Mouse (Mus musculus) gastrocnemius, postnatal 14 days (tissue): ENCODE results near the gene Ano1. TPM values are rescaled to one million over a fixed set of nuclear protein-coding genes. Genes with fewer than 3 reads are reported as not detected.

ENCODE experiments used
- DNase-seq: peaks from one replicate; pipeline ENCODE4 v3.0.0; 2021; ENCODE audit warnings: mixed read lengths
- intact Hi-C: fragments of 180-260 bp; cut with DNase I; formaldehyde crosslinking; loops from one replicate; pipeline ENCODE4 v1.15.1; 2025; ENCODE audit warnings: low total_unique reads
- total RNA-seq, 2 experiments: library from RNA; stranded (reverse); gene quantifications; 2 replicates each; pipeline ENCODE4 v1.2.3; 2021

Gene Ano1
- total RNA-seq, 2 experiments from 2014 or later, result 8.5 to 10.1 TPM

- no peak for DNase-seq
- intact Hi-C loops, result no loop called here
Observed at GRCm38 (mm10) chr7:144731182-144731896, 20.4 kb downstream of the Ano1 start.

DNA sequence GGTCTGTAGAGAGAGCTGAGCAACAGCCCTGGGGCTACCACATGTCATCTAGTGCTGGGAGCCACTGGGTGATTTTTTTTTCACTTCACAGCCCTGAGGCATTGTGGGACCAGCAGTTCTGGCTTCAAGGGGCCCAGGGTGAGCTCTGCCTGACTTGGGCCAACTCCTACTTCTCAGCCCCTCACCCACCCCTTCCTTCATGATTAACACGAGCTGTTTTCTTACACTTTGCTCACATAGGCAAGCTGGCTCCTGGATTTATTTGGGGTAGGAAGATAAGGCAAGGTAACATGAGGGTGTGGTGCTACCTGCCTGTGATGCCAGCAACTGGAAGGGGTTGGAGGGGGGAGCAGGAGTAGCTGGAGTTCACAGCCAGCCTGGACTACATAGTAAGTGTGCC, 27.5 kb downstream of the Ano1 start:
- DNase-seq, result no peak
- intact Hi-C loops, result no loop called here

- no peak for DNase-seq
- intact Hi-C loops, result no loop called here
Observed at GRCm38 (mm10) chr7:144719956-144720355, 31.8 kb downstream of the Ano1 start.

GRCm38 (mm10) chr7:144717736-144718135, 34.0 kb downstream of the Ano1 start:
- intact Hi-C loops, result no loop called here
- DNase-seq, result no peak

- no peak for DNase-seq
- intact Hi-C loops, result no loop called here
Observed at GRCm38 (mm10) chr7:144697870-144698269, 53.9 kb downstream of the Ano1 start.

DNA sequence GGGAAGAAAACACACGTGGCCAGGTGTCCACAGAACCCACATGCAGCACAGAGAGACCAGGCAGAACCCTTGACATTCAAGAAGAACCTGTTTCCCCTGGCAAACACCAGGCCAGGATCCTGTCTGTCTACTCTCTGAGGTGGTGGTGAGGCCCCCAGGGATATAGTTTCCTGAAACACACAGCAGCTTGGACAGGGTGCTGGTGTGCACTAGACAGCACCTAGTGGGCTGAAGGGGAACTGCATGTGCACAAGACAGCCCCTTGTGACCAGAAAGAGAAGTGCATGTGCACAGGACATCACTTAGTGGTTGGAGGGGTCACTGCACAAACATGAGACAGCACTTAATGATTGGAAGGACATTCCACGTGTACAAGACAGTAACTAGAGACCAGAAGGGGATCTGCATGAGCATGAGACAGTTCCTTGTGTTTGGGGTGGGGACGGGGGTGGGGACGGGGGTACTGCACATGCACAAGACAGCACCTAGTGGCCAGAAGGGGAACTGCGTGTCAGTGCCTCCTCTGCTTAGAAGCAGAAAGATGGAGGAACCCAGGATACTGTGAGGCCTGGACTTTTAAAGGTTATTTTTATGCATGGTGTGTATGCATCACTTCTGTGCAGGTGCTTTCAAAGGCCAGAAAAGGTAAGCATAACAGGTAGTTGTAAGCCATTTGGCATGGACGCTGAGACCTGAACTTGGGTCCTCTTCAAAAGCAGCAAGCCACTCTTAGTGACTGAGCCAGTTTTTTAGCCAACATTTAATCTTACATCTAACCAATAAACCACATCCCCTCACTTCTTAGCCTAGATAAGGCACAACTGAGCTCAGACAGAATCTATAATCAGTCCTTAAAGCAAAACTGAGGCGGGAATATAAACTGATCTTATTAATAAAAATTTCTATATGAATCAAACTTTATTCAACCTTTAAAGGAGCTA, 54.7 kb downstream of the Ano1 start:
- DNase-seq, result no peak
- intact Hi-C loops, result no loop called here

- intact Hi-C loops, result no loop called here
- DNase-seq, result no peak
Observed at GRCm38 (mm10) chr7:144689855-144690254, 61.9 kb downstream of the Ano1 start.

GRCm38 (mm10) chr7:144689136-144689535, 62.6 kb downstream of the Ano1 start:
- intact Hi-C loops, result no loop called here
- no peak for DNase-seq

DNA sequence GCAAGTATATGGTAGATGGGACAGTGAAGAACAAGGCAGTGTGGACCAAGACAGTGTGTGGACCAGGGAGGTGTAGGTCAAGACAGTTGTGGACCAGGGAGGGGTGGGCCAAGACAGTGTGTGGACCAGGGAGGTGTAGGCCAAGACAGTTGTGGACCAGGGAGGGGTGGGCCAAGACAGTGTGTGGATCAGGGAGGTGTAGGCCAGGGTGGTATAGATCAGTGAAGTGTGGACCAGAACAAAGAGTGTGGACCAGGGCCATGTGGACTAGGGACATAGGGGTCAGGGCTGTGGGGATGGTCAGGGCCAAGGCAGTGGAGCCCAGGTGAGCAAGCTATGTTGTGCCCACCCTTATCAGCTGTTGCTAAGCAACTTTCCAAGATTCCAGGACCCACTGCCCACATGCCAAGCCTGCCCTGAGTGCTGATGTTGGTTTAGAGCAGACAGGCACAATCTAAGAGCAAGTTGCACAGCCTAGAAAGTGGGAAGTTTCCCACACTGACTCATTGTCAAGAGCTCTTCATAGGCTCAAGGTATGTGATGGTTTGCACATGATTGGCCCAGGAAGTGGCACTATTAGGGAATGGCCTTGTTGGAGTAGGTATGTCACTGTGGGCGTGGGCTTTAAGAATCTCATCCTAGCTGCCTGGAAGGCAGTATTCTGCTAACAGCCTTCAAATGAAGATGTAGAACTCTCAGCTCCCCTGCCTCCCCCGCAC, 64.0 kb downstream of the Ano1 start:
- intact Hi-C loops, result no loop called here
- no peak for DNase-seq

DNA sequence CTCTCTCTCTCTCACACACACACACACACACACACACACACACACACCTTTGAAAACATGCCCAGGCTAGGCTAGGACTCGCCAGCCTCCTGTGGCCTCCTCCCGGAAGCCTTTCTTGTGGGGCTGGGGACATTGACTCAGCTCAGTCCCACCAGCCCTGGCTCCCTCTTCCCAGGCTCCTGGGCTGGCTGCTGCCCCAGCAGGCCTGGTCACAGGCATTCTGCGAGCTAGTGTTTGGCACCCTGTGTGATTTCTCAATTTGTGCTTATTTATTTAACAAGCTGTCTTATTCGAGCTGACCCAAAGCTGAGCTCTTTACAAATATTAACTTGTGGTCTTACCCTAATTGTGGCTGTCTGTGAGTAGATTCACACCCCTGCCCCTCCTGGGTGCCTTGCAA, 66.8 kb downstream of the Ano1 start:
- intact Hi-C loops, result no loop called here
- DNase-seq, result no peak

DNA sequence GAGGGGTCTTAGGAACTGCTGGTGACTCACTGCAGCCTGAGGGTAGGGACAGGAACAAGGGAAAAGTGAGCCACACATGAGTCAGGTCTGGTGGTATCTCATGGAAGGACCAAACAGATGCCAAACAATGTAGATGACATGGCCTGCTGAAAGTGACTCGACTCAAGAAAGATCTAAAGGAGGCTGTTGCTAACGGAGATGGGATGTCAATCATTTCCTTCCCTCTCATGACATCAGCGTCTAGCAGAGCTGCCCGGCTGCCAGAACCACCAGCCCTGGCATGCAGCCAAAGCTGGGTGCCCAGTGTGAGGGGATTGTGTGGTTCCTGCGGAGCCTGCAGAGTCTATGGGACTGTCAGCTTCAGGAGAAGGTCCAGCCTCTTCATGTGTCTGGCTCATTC, 67.3 kb downstream of the Ano1 start:
- intact Hi-C loops, result no loop called here
- no peak for DNase-seq

DNA sequence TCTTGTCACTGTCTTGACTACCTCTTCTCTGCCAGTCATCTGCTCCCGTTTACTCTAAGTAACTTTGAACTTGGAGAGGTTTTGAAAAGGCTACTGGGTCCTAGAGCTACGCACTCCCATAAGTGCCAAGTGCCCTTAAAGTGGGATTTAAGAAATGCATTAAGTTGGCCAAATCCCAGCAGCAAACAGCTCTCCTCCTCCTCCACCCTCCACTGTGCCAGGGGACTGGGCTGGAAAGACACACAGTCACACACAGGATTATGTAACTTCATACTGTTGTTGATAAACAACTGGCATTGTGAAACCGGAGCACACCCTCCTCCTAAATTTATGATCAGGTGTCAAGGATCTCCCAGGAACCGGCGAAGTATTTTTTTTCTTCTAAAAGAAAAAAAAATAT, 71.7 kb downstream of the Ano1 start:
- intact Hi-C loops, result no loop called here

DNA sequence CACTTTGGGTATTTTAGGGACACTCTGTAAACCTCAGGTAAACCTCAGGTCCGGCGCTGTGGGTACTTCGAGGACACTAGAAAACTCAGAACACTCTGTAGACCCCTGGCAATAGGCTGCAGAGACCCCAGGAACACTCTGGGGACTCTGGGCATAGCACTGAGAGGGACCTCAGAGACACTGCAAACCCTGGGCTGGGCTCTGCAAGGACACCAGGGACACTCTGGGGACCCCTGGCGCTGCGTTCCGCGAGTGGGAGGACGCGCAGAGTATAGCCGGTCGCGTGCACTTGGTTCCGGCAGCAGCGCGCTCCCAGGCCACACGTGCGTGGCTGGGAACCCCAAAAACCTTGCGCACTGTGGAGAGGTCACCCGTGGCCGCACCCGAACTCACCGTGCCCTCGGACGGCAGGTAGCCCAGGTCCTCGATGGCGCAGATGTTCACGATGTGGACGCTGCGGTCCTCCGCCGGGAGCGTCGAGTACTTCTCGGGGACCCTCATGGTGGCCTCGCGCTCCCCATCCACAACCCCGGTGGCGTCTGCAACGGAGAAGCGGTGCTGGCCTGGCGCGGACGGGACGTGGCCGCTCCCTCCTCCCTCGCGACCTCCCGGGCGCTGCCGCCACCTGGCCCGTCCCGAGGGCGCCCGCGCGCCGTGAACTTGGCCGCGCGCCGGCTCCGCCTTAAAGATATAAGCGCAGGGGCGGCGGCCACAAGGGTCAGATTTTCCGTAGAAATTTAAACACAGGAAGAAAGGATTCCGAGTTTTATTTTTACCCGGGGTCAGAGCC, 73.3 kb downstream of the Ano1 start:
- intact Hi-C loops, result no loop called here
- peak; percentile 36 for DNase-seq

More for the DNA sequence above, 71.7 kb downstream of the Ano1 start:
- no peak for DNase-seq

GRCm38 (mm10) chr7:144677341-144678086, 74.3 kb downstream of the Ano1 start:
- DNase-seq, result no peak
- intact Hi-C loops, result no loop called here

DNA sequence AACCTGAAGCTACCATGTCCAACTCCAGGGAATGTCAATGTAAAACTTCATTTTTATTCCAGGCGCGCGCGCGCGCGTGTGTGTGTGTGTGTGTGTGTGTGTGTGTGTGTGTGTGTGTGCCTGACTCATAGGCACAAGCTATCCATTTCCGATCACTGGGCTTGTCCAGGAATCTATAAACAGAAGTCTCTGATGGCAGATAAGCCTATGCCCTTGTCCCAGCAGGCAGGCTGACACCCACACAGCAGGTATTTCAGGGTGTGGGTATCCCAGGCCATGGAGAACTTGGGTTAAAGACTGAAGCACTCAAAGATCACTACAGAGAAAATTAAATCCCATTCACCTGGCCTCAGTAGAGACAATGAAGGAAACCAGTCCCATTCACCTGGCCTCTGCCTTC, 76.1 kb downstream of the Ano1 start:
- intact Hi-C loops, result no loop called here
- DNase-seq, result no peak

DNA sequence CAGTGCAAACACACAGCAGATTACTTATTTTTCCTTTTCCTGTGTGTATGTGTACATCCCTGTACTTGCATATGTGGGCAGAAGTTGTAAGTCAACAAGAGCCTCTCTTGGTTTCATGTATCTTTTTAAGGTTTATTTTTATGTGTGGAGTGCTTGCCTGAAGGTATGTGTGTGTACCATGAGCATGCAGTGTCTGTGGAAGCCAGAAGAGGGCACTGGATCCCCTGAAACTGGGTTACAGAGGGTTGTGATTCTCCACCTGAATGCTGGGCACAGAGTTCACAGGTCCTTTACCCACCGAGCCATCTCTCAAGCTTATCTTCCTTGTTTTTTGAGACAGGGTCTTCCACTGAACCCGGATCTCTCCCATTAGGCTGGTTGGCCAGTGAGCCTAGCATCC, 81.9 kb downstream of the Ano1 start:
- intact Hi-C loops, result no loop called here
- DNase-seq, result no peak

GRCm38 (mm10) chr7:144668603-144669278, 83.0 kb downstream of the Ano1 start:
- intact Hi-C loops, result no loop called here

DNA sequence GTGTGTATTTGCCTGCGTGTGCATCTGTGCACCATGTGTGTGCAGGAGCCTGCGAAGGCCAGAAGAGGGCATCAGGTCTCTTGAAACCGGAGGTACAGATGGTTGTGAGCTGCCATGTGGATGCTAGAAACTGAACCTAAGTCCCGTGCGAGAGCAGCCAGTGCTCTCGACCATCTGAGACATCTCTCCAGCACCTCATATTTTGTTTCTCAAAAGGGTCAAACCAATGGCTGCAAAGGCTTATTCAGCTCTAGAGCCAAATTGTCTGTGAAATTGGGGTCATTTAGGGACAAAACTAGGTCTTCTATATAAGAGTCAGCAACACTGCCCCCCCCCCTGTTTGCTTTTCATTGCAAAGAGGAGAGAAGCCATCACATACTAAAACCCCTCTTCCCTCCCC, 84.7 kb downstream of the Ano1 start:
- no peak for DNase-seq
- intact Hi-C loops, result no loop called here

More at GRCm38 (mm10) chr7:144668603-144669278, 83.0 kb downstream of the Ano1 start:
- DNase-seq, result no peak
